Mouse (Mus musculus) liver, embryonic 14.5 days (tissue): ENCODE measurements around the gene Trub1. TPM values are rescaled to one million over a fixed set of nuclear protein-coding genes. Genes with fewer than 3 reads are reported as not detected.

Source experiments
- ATAC-seq: fragments of 200-750 bp; cut with Nextera tagmentation; 2 replicates; pipeline ENCODE4 v1.8.0; 2017; ENCODE audit warnings: moderate number of reproducible peaks, mild to moderate bottlenecking, moderate library complexity; ENCODE audit not compliant: insufficient read depth
- DNase-seq, 3 experiments: peaks; one replicate each; pipeline ENCODE4 v3.0.0-alpha.2; 2012 to 2013; ENCODE audit warnings: low read depth in 3 of 3, low spot score in 3 of 3
- H3K27ac ChIP-seq: fragments of 300-500 bp; sonication (generic); 2 replicates; pipeline ENCODE4 v1.5.1; 2014; ENCODE audit warnings: moderate library complexity, mild to moderate bottlenecking, control low read depth, inconsistent platforms
- H3K27me3 ChIP-seq: fragments of 300-500 bp; sonication (generic); 2 replicates; pipeline ENCODE4 v1.6.1; 2014; ENCODE audit warnings: mild to moderate bottlenecking, low read length, moderate library complexity; ENCODE audit not compliant: control insufficient read depth, insufficient read depth
- H3K36me3 ChIP-seq: fragments of 300-500 bp; sonication (generic); replicated peaks from 2 replicates; pipeline ENCODE4 v1.6.1; 2014; ENCODE audit warnings: low read depth; ENCODE audit not compliant: control insufficient read depth, insufficient read depth
- H3K4me1 ChIP-seq, 2 experiments: fragments of 200-500 bp in 1 of 2; fragments of 300-500 bp in 1 of 2; sonication (generic) in 1 of 2; replicated peaks; 2 replicates each; pipeline ENCODE4 v1.6.1; 2012 to 2014; ENCODE audit warnings: antibody characterized with exemption in 1 of 2, inconsistent platforms in 1 of 2, low read length in 1 of 2; ENCODE audit not compliant: control insufficient read depth in 2 of 2, insufficient read depth in 2 of 2
- H3K4me2 ChIP-seq: fragments of 300-500 bp; sonication (generic); 2 replicates; pipeline ENCODE4 v1.6.1; 2014; ENCODE audit warnings: low read depth, mild to moderate bottlenecking, control low read depth, moderate library complexity
- H3K4me3 ChIP-seq, 2 experiments: fragments of 200-500 bp in 1 of 2; fragments of 300-500 bp in 1 of 2; sonication (generic) in 1 of 2; 2 replicates each; pipeline ENCODE4 v1.5.1; 2012 to 2014; ENCODE audit warnings: low read depth in 2 of 2, low read length in 2 of 2, mild to moderate bottlenecking in 2 of 2, control low read depth in 1 of 2, inconsistent platforms in 1 of 2, moderate library complexity in 1 of 2; ENCODE audit not compliant: insufficient read depth in 1 of 2
- H3K9ac ChIP-seq: fragments of 300-500 bp; sonication (generic); replicated peaks from 2 replicates; pipeline ENCODE4 v1.6.1; 2014; ENCODE audit warnings: mild to moderate bottlenecking, control low read depth, moderate library complexity
- H3K9me3 ChIP-seq: fragments of 300-500 bp; sonication (generic); 2 replicates; pipeline ENCODE4 v1.6.1; 2016; ENCODE audit warnings: low read length, mixed read lengths; ENCODE audit not compliant: control insufficient read depth
- CTCF ChIP-seq: IDR thresholded peaks from 2 replicates; pipeline ENCODE4 v1.5.1; 2016; ENCODE audit warnings: antibody characterized with exemption, low read depth, control low read depth
- EP300 ChIP-seq: IDR thresholded peaks from 2 replicates; pipeline ENCODE4 v1.6.1; 2016; ENCODE audit warnings: antibody characterized with exemption, low read depth
- WGBS: fragments of 180-500 bp; shearing (Covaris S2); extraction: QIAGEN DNeasy Blood & Tissue Kit; methylation state at CpG from one replicate; pipeline ENCODE4 v1.1.7; 2014; ENCODE audit not compliant: insufficient replicate concordance; 5-methylcytosine and 5-hydroxymethylcytosine counted together
- polyA plus RNA-seq, 2 experiments: library from polyadenylated mRNA; depleted of rRNA in 1 of 2; stranded (reverse) in 1 of 2; unstranded in 1 of 2; fragments of >200 nt; fragmentation: Nextera tagmentation in 1 of 2; extraction: Ambion mirVana in 1 of 2; gene quantifications; 2 replicates each; pipeline versions ENCODE4 v1.2.1 to v1.2.3; 2012 to 2014

The Trub1 gene
- polyA plus RNA-seq, 2 experiments: 6.7 to 7.8 TPM

DNA sequence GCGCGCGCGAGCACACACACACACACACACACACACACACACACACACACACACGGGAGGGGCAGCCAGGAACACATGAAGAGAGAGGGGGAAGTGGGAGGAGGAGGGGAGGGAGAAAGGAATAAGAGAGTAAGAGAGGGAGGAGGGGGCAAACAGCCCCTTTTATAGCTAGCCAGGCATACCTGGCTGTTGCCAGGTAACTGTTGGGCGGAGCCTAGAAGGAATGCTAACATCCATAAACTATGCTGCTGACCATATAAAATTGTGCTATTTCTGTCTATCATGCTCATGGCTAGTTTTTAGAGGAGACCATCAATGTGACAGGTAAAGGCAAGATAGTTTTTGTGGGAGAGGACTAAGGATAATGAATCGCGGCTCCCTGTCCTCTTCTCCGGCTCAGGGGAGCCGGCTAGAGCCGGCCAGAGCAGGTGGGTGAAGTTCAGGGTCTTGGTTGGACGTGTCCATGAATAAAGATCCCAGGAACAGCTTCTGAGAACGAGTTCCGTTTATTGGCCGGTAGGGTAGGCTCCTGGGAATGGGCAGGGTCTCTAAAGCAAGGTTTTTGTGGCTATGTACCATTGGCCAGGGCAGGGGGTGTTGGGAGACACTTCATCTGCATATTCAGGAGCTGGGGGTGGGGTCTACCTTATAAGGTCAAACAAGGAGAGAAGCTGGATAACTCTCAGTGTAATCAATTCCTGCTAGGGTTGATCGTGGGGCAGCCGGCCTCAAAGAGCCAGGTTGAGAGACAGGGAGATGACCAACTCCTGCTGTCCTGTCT is 34.7 kb upstream of the Trub1 start:
- H3K4me2 ChIP-seq: peak overlapping the region; percentile 32
- DNase-seq: no peak
- H3K27ac ChIP-seq: no peak overlapping the region
- peak; percentile 21; the same call in 1 of the 2 replicates for ATAC-seq
- WGBS: 29% methylated on average over 17 of the region's 17 CpGs
- no peaks in the 10 kb centered on the region for H3K36me3 ChIP-seq
- no peaks in the 10 kb centered on the region for H3K9me3 ChIP-seq
- no peak overlapping the region for H3K9ac ChIP-seq
- peak overlapping the region in 1 of 2 experiments; percentile 33; a peak in 2 of 4 replicates for H3K4me3 ChIP-seq
- no peaks in the 10 kb centered on the region for H3K27me3 ChIP-seq
- H3K4me1 ChIP-seq: peaks cover 0 to 8% of the 10 kb centered on the region in 2 experiments; a peak in 2 of 4 replicates
- TF ChIP-seq CTCF (no peak), EP300 (no peak)

DNA sequence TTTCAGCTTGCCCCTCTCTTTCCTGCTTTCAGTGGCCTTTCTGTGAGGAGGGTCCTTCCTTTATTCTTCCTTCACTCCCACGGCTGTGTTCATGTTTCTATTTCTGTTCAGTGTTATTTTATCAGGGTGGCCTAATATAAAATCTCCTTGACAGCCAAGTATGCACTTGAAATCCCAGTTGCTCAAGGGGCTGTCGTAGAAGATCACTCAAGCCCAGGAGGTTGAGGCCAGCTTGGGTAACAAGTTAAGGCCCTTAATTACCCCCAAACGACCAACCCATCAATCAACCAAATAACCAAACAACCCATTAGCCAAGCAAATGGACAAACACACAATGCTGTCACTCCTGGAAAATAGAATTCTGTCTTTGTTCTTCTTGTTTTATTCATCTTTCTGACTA is 29.3 kb upstream of the Trub1 start:
- peaks cover 0 to 3% of the 10 kb centered on the region in 2 experiments; a peak in 1 of 4 replicates for H3K4me1 ChIP-seq
- no peak overlapping the region for H3K4me3 ChIP-seq
- no peak overlapping the region for H3K27ac ChIP-seq
- DNase-seq: no peak
- TF ChIP-seq EP300: no peak
- no peak for TF ChIP-seq CTCF
- 36% methylated on average over 3 of the region's 3 CpGs for WGBS
- H3K4me2 ChIP-seq: no peak overlapping the region
- no peaks in the 10 kb centered on the region for H3K36me3 ChIP-seq
- no peaks in the 10 kb centered on the region for H3K9me3 ChIP-seq
- no peak for ATAC-seq
- H3K27me3 ChIP-seq: no peaks in the 10 kb centered on the region; the same call in 1 of the 2 replicates
- no peak overlapping the region for H3K9ac ChIP-seq

DNA sequence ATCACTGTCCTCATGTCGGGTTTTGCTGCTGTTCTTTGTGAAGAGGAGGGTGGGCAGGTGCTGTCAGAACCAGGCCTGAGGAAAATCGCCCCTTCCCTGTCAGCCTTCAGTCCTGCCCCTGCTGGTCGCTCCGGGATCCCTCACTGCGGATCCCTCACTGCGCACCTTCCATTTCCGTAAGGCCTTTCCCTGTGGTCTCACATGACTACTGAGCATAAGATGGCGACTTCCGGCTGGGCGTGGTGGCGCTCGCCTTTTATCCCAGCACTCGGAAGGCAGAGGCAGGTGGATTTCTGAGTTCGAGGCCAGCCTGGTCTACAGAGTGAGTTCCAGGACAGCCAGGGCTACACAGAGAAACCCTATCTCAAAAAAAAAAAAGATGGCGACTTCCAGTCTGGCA is 27.4 kb upstream of the Trub1 start:
- ATAC-seq (no peak), DNase-seq (no peak)
- Histone ChIP-seq H3K9me3 (no peaks in the 10 kb centered on the region), H3K4me2 (no peak overlapping the region), H3K9ac (no peak overlapping the region), H3K27ac (no peak overlapping the region), H3K27me3 (no peaks in the 10 kb centered on the region; the same call in 1 of the 2 replicates), H3K4me1 (no peaks in the 10 kb centered on the region), H3K4me3 (no peak overlapping the region), H3K36me3 (no peaks in the 10 kb centered on the region)
- 76% methylated on average over 15 of the region's 15 CpGs for WGBS
- no peak for TF ChIP-seq CTCF
- no peak for TF ChIP-seq EP300

DNA sequence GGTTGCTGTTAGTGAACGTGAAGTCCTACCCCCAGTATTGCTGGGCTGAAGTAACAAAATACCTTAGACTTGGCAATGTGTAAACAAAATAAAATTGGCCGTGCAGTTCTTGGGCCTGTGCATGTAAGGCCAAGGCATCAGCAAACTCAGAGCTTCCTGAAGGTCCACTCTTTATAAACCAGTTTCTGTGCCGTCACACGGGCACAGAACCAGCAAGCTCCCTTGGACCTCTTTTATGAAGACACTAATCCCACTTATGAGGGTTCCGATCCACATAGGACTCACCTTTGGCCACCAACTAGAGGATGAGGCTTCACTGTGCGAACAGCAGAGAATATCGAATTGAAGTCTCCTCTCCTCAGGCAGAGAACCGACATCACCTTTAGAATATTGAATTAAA is 25.9 kb upstream of the Trub1 start:
- Histone ChIP-seq H3K4me2 (no peak overlapping the region), H3K27me3 (no peaks in the 10 kb centered on the region; the same call in 1 of the 2 replicates), H3K4me3 (no peak overlapping the region), H3K9me3 (no peaks in the 10 kb centered on the region), H3K36me3 (no peaks in the 10 kb centered on the region), H3K9ac (no peak overlapping the region), H3K4me1 (no peaks in the 10 kb centered on the region), H3K27ac (no peak overlapping the region)
- ATAC-seq: no peak
- 71% methylated on average over 8 of the region's 8 CpGs for WGBS
- TF ChIP-seq EP300: no peak
- TF ChIP-seq CTCF: no peak
- no peak for DNase-seq

DNA sequence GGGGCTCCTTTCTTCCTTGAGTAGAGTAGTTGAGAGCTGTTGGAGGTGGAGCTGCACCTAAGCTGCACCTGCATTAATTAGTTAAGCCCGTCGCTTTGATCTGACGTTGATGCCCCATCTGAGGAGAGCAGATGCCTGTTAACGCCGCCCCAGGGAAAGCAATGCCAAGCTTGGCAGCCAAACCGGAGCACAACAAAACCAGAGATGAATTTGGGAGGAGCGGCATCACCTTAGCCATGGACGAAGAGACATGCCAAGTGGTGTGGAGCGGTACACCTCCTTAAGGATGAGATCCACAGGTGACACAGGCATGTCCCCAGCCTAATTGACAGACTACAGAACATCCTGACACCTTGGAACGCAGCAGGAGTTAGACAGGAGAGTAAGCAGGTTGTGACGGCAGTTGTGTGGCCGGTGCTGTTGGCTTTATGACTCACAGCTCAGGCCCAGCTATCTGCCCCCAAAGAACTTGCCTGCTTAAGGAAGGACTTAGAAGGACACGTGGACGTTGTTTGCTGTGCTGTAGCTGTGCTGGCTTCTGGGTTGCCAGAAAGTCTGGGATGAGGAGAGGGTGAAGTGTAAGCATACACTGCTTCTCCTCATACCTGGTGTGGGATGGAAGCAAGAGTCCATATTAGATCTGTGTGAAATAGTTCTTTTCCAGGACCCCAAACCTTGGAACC is 24.8 kb upstream of the Trub1 start:
- DNase-seq: no peak
- no peaks in the 10 kb centered on the region; the same call in 1 of the 2 replicates for H3K27me3 ChIP-seq
- H3K9ac ChIP-seq: no peak overlapping the region
- no peaks in the 10 kb centered on the region for H3K36me3 ChIP-seq
- TF ChIP-seq CTCF: no peak
- no peak for TF ChIP-seq EP300
- 61% methylated on average over 14 of the region's 14 CpGs for WGBS
- ATAC-seq: no peak
- H3K4me3 ChIP-seq: no peak overlapping the region
- no peak overlapping the region for H3K4me2 ChIP-seq
- no peak overlapping the region for H3K27ac ChIP-seq
- no peaks in the 10 kb centered on the region for H3K4me1 ChIP-seq
- H3K9me3 ChIP-seq: no peaks in the 10 kb centered on the region
